Mouse (Mus musculus): ENCODE data around the gene Cdk5r1. TPM values are rescaled to one million over a fixed set of nuclear protein-coding genes. Genes with fewer than 3 reads are reported as not detected.

Cdk5r1 gene
- polyA plus RNA-seq, 1 experiment from 2014 or later, result 1.6 TPM

DNA sequence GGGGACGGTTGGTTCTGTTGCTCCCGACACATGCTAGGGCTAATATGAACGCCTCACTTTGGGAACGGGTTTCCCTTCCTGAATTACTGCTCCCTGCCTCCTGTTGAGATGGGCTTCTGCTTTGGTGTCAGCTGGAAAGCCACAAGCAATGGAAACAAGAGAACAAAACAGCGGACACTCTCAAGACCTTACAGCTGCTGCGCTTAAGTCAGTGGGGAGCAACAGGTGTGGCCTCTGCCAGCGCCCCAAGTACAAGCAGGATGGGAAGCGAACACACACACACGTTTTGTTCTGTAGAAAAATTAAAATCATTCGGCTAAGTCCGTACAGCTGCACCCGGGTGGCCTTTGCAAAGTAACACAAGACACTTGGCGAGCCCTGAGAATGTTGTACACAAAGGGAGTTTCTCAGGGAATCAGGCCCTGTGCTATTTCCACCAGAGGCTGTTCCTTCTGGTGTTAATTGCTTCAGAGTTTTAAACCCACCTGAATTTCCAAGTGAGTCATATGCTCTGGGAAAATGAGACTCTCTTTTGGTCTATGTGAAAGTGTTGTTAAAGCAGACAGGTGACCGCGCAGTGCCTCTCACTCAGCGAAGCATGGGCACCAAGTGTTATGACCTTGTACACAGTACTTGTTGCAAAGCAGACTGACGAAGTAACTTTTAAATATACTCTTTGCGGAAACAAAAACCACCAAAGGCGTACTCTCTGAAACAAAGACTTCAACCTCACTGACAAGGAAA lies 35.7 kb downstream of the Cdk5r1 start:
- Histone ChIP-seq H3K27me3 (ENCODE audit: low read depth, poor library complexity, severe bottlenecking) (no peaks in the 10 kb centered on the region), H3K36me3 (no peaks in the 10 kb centered on the region), H3K9me3 (replicated peaks) (no peaks in the 10 kb centered on the region), H3K4me1 (peaks cover 26% of the 10 kb centered on the region), H3K27ac (no peak overlapping the region), H3K4me3 (no peak overlapping the region)
- WGBS, result 85% methylated on average over 19 of the region's 19 CpGs
- no peak for DNase-seq (ENCODE audit: low spot score)

DNA sequence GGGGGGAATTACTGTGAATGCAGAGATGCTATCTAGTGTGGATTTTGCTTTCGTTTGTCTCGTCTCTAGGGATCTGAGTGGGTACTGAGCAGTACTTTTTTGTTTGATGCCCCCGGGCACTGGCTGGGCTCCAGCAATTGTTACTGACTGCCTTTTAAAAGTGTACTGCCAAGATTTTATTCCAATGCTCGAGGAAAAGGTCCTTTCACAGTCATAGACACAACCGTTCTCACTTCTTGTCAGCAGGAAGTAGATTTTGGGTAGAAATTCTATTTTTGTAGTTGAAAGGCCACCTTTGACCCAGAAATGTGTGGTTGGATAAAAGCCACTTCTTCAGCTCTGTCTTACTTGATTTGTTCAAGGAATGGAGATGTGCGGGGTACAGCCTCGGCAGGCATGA lies 37.0 kb downstream of the Cdk5r1 start:
- Histone ChIP-seq H3K27ac (no peak overlapping the region), H3K9me3 (replicated peaks) (no peaks in the 10 kb centered on the region), H3K27me3 (ENCODE audit: low read depth, poor library complexity, severe bottlenecking) (no peaks in the 10 kb centered on the region), H3K36me3 (no peaks in the 10 kb centered on the region), H3K4me1 (peaks cover 25% of the 10 kb centered on the region), H3K4me3 (no peak overlapping the region)
- 87% methylated on average over 7 of the region's 7 CpGs for WGBS
- DNase-seq (ENCODE audit: low spot score), result no peak

DNA sequence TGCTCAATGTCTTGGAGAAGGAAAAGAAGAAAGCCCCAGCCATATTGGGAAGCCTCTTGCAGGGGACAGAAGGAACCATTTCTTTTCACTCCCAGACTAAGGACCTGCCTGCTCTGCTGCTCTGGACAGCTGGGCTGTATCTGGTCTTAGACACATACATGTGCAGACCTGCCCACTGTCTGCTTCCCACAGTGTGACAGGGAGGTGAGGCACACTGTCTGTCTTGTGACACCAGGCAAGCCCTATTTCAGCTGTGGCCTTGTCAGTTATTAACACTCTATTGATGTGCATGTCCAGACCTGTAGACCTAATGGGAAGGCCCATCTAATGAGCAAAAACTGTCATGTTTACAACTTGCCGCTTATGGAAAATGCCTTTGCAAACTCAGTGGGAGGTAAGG lies 38.5 kb downstream of the Cdk5r1 start:
- Histone ChIP-seq H3K27ac (no peak overlapping the region), H3K27me3 (ENCODE audit: low read depth, poor library complexity, severe bottlenecking) (no peaks in the 10 kb centered on the region)
- 55% methylated on average over 1 of the region's 1 CpGs for WGBS

DNA sequence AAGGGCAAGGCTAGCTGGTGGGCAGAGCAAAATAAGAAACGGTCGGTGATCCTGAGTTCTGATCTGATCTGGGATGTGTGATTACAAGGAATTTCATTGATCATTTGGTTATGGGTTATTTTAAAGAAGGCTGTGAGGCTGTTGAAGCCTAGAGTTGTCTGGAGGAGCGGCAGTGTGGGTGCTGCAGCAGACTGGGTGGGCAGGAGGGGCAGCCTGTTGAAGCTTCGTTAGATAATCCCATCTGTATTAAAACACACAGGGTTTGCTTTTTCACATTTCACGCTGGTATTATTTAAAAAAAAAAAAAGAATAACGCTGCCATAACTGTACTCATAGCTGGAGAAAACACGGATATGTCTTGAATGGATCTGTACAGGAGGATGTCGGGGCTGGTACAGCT lies 39.1 kb downstream of the Cdk5r1 start:
- H3K9me3 ChIP-seq (replicated peaks), result no peaks in the 10 kb centered on the region
- no peaks in the 10 kb centered on the region for H3K36me3 ChIP-seq
- no peak overlapping the region for H3K4me3 ChIP-seq
- H3K4me1 ChIP-seq, result peaks cover 21% of the 10 kb centered on the region
- 86% methylated on average over 8 of the region's 8 CpGs for WGBS
- no peaks in the 10 kb centered on the region for H3K27me3 ChIP-seq (ENCODE audit: low read depth, poor library complexity, severe bottlenecking)
- no peak overlapping the region for H3K27ac ChIP-seq
- DNase-seq (ENCODE audit: low spot score), result no peak

More for the DNA sequence above, 38.5 kb downstream of the Cdk5r1 start:
- H3K9me3 ChIP-seq (replicated peaks), result no peaks in the 10 kb centered on the region
- DNase-seq (ENCODE audit: low spot score), result no peak
- H3K4me1 ChIP-seq, result peaks cover 21% of the 10 kb centered on the region
- no peaks in the 10 kb centered on the region for H3K36me3 ChIP-seq
- H3K4me3 ChIP-seq, result no peak overlapping the region

DNA sequence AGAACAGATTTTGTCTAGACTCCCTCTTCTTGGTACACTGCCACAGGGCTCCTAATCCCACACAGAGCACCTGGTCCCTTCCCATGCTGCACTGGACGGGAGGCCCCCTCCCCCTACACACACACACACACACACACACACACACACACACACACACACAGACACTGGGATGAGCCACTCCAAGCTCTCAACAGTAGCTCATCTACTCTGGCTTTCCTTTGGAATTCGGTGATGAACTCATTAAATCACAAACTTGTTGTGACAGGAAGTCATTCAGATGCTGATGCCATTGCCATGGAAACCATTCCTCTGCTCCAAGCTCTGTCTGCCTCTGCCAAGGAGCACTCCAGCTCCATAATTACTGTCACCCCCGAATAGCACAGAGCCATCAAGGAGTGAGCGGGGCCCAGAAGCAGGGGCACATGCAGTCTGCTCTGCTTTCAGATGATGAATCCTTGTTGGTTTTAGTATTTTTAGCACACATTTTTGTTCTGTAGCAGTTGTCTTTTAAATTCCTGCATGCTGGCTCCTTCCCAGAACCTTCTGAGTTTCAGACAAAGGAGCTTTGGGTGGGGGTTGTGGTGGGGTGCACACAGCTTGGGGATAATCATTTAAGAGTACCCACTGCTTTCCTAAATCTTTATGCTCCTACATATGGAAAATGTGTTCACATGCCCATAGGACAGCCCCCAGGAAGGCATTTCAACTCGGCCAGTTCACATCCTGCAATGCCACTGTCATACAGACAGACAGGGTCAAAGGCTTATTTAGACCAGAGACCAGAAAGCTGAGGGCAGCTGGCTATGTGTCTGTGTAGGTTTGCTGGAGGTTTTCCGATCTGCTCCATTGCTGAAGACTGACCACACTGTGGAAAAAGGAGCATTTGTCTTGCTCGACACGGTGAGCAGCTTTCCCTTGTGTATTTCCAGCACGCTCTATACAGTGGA lies 41.9 kb downstream of the Cdk5r1 start:
- H3K4me1 ChIP-seq, result peaks cover 21% of the 10 kb centered on the region
- no peaks in the 10 kb centered on the region for H3K27me3 ChIP-seq (ENCODE audit: low read depth, poor library complexity, severe bottlenecking)
- DNase-seq (ENCODE audit: low spot score), result no peak
- WGBS, result 56% methylated on average over 9 of the region's 9 CpGs
- H3K9me3 ChIP-seq (replicated peaks), result no peaks in the 10 kb centered on the region
- H3K27ac ChIP-seq, result no peak overlapping the region
- H3K4me3 ChIP-seq, result no peak overlapping the region
- H3K36me3 ChIP-seq, result no peaks in the 10 kb centered on the region

DNA sequence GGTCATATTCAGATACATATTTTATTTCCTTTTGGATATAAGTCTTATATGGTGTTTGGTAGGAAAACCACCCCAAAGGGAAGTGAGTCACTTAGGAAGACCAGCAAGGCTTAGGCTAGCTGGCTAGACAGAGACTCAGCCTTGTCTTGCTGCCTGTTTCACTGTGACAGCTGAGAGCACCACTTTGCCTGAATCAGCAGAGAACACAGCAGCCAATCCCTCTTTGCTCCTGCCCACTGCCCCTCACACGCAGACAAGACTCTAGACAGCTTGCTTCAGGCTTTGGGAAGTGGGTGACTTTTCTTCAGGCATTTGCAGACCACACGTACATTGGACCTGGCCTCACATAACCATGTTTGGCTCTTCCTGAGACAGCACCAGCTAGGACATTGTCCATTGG lies 44.3 kb downstream of the Cdk5r1 start:
- no peaks in the 10 kb centered on the region for H3K27me3 ChIP-seq (ENCODE audit: low read depth, poor library complexity, severe bottlenecking)
- H3K4me1 ChIP-seq, result peaks cover 11% of the 10 kb centered on the region
- WGBS, result 73% methylated on average over 2 of the region's 2 CpGs

DNA sequence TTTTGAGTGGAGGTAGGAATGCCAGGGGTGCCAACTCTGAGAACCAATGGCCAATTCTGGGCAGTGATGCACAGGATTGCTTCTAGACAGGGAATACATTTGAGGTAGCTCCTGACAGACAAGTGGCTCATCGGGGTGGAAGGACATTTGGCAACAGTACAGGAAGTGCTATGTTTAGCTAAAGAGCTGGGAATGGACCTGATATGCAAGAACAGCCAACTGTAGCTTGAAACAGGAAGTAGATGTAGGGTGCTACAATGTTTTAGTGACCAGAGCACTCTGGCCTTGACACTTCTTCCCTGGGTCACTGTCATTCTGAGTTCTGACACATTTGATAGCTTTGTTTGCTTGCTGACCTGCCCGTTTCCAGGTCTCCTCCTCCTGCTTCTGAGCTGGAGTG lies 46.0 kb downstream of the Cdk5r1 start:
- WGBS, result 73% methylated on average over 2 of the region's 2 CpGs
- no peak overlapping the region for H3K27ac ChIP-seq
- H3K4me3 ChIP-seq, result no peak overlapping the region
- no peaks in the 10 kb centered on the region for H3K9me3 ChIP-seq (replicated peaks)
- H3K4me1 ChIP-seq, result peaks cover 11% of the 10 kb centered on the region
- no peaks in the 10 kb centered on the region for H3K27me3 ChIP-seq (ENCODE audit: low read depth, poor library complexity, severe bottlenecking)
- H3K36me3 ChIP-seq, result no peaks in the 10 kb centered on the region
- DNase-seq (ENCODE audit: low spot score), result no peak

More for the DNA sequence above, 44.3 kb downstream of the Cdk5r1 start:
- Histone ChIP-seq H3K4me3 (no peak overlapping the region), H3K27ac (no peak overlapping the region), H3K9me3 (replicated peaks) (no peaks in the 10 kb centered on the region), H3K36me3 (no peaks in the 10 kb centered on the region)
- DNase-seq (ENCODE audit: low spot score), result no peak

DNA sequence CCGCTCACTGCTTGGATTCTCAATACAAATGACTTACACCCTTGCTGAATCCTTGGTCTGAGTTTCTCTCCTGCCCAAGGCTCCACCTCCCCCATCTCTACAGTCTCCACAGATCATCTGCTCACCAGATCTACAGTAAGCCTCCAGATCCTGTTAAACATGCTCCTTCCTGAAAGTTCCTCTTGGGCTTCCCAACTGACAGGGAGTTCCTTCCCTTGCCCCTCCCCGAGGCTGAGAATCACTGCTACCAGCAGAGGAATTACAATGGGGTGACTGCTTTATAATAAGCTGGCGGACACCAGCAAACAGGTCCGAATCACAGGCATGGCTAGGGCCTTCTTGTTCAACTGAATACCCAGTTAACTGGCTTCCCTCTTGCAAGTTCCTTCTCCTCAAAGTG lies 46.6 kb downstream of the Cdk5r1 start:
- Histone ChIP-seq H3K4me1 (peaks cover 7% of the 10 kb centered on the region), H3K27me3 (ENCODE audit: low read depth, poor library complexity, severe bottlenecking) (no peaks in the 10 kb centered on the region), H3K4me3 (no peak overlapping the region), H3K27ac (no peak overlapping the region), H3K9me3 (replicated peaks) (no peaks in the 10 kb centered on the region), H3K36me3 (no peaks in the 10 kb centered on the region)
- WGBS, result 74% methylated on average over 4 of the region's 4 CpGs
- no peak for DNase-seq (ENCODE audit: low spot score)

DNA sequence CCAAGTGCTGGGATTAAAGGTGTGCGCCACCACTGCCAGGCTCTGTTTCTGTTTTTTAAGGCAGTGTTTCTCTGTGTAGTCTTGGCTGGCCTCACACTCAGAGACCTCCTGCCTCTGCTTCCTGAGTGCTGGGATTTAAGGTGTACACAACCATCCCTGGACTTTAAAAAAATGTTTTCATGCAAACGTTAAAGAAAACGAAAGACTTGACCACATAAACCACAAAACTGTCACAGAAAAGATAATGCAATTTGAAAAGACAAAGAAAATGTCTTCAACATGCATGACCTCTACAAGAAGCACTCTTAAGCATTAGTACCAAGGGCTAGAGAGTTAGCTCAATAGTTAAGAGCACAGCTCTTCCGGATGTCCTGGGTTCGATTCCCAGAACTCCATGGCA lies 47.4 kb downstream of the Cdk5r1 start:
- Histone ChIP-seq H3K36me3 (no peaks in the 10 kb centered on the region), H3K4me1 (no peaks in the 10 kb centered on the region), H3K27ac (no peak overlapping the region), H3K27me3 (ENCODE audit: low read depth, poor library complexity, severe bottlenecking) (no peaks in the 10 kb centered on the region), H3K9me3 (replicated peaks) (no peaks in the 10 kb centered on the region), H3K4me3 (no peak overlapping the region)
- 97% methylated on average over 5 of the region's 5 CpGs for WGBS
- no peak for DNase-seq (ENCODE audit: low spot score)

DNA sequence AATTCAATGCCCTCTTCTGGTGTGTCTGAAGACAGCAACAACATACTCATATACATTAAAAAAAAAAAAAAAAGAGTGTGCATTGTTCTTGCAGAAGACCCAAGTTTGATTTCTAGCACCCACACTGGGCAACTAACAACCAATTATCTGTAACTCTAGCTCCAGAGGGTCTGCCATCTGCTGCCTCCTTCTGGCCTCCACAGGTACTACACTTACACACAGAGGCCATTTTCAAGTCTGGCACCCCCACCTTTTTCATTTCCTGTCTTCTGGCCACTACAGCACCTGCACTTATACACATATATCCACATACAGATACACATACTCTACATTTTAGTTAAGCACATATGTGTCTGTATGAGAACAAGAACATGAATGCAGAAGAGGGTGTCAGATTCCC lies 50.9 kb downstream of the Cdk5r1 start:
- Histone ChIP-seq H3K4me3 (no peak overlapping the region), H3K9me3 (replicated peaks) (no peaks in the 10 kb centered on the region), H3K4me1 (no peaks in the 10 kb centered on the region), H3K27me3 (ENCODE audit: low read depth, poor library complexity, severe bottlenecking) (no peaks in the 10 kb centered on the region), H3K36me3 (no peaks in the 10 kb centered on the region), H3K27ac (no peak overlapping the region)
- DNase-seq (ENCODE audit: low spot score), result no peak

DNA sequence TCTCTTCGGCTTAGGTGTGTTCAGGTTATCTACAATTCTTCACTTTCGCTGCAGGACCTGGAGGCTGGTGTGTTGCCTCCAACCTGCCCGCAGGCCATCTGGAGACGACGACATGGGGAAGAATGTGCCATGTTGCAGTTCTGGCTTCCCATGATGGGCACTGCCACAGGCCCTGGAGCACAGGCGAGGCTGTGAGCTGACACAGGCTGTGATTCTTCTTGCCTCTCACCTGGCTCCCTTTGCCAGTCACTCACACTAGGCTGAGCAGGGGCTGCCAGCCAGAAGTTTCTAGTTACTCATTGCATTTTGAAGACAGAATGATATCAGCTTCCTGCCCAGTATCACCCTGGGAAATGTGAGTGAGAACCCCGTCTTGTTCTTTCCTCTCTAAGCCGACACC lies 52.3 kb downstream of the Cdk5r1 start:
- no peak for DNase-seq (ENCODE audit: low spot score)
- H3K4me3 ChIP-seq, result no peak overlapping the region
- 87% methylated on average over 8 of the region's 8 CpGs for WGBS
- H3K4me1 ChIP-seq, result no peaks in the 10 kb centered on the region
- no peaks in the 10 kb centered on the region for H3K36me3 ChIP-seq
- no peak overlapping the region for H3K27ac ChIP-seq
- H3K27me3 ChIP-seq (ENCODE audit: low read depth, poor library complexity, severe bottlenecking), result no peaks in the 10 kb centered on the region
- H3K9me3 ChIP-seq (replicated peaks), result no peaks in the 10 kb centered on the region
